Mouse (Mus musculus) spleen, adult 10 weeks (tissue): ENCODE measurements around the gene 1700086D15Rik. TPM values are rescaled to one million over a fixed set of nuclear protein-coding genes. Genes with fewer than 3 reads are reported as not detected.

Source experiments
- polyA plus RNA-seq: library from polyadenylated mRNA; stranded (reverse); fragments of 350-450 nt; fragmentation: Illumina TruSeq; extraction: RNeasy Lipid Tissue Mini Kit (QIAGEN cat#74804); gene quantifications from one replicate; pipeline ENCODE4 v1.2.3, GENCODE M21; 2015; ENCODE audit warnings: low replicate concordance; ENCODE audit not compliant: insufficient read depth

Gene 1700086D15Rik
- not detected for polyA plus RNA-seq

DNA sequence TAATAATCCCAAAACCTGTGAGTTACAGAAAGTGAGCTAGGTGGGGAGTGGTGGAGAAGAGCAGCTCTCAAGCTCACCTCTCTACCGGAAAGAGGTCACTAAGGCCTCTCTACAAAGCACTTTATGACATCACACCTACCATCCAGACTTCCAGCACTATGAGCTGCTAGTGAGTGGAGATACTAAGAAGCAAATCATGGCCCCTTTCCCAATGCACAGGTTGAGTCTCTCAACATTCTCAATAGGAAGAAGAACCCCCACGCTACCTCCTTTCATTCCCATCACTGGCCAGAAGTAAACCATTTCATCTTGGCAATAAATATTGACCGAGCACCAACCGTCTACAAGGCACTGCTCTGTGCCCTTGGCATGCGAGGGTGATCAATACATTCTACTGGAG, at the start of gene 1700086D15Rik:
Gene 1700086D15Rik, minus strand, starts transcription at position 101 of the 400 bp plus-strand sequence.

DNA sequence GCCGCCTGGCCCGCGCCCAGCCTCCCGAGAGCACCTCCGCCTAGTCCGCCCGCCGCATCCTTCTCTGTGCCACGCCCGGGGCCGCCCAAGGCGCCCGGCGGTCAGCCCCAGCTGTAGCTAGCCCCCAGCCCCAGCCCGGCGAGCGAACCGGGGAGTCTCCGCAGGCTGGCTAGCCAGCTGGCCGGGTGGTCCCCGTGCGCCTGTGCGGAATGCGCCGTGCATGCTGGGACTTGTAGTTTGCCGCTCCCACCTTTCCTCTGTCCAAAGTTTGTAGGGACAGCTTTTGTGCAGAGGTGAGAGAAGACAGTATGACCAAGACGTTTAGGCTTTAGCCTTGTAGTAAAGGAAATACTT, 3.1 kb upstream of the 1700086D15Rik start, which contains the start of gene Arhgap44:
Gene Arhgap44, minus strand, starts transcription at position 195 of the 354 bp plus-strand sequence.

Other genes with a start within 250 kb of the 1700086D15Rik start
- 16.2 TPM for gene Elac2, start 180.9 kb downstream of the 1700086D15Rik start, polyA plus RNA-seq
- 0.73 TPM for gene Arhgap44, start 3.1 kb upstream of the 1700086D15Rik start, polyA plus RNA-seq
- gene Myocd, start 110.1 kb upstream of the 1700086D15Rik start, polyA plus RNA-seq = 0.33 TPM